Mouse (Mus musculus): ENCODE data around the gene Cyp2b19. TPM values are rescaled to one million over a fixed set of nuclear protein-coding genes. Genes with fewer than 3 reads are reported as not detected.
A peak's percentile ranks its signal among the peaks of the same experiment; 100 is the strongest.
"Not testable (repeated sequence)": the region's sequence is repeated elsewhere in the genome, so short reads cannot be mapped to it uniquely, and the experiment has no call there.

Cyp2b19 gene
- polyA plus RNA-seq, 1 experiment from 2014 or later: 0.07 TPM

DNA sequence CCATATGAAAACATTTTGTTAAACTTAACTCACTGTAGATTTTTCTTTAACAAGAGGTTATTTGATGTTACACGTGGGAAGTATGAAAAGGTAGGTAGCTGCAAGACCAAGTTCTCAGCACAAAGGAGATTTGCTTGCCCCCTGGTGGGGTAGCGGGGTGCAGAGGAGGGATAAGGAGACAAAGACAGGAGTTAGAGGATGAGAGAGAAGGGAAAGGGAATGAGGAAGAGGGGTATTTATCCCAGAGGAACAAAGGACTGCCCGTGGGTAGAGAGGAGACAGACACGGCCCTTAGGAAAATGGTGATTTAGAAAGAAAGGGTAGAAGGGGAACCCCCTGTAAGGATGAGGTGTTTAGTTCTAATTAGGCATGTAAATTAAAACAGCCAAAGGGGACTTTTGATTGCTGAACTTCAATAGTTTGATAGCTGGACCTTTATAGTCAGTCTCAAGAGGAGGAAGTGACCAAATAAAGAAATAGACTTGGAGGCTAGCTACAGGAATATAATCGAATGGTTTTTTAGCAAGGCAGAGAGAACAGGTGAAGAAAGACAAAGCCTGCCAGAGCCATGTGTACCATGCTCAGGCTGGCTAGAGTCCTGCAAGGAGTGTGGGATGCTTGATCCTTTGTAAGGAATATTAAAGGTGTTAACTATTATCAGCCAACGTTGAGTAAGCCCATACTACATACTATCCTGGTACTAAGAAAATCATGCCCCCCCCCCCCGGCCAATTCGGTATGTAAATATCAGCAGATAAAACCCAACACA lies 24.2 kb downstream of the Cyp2b19 start:
- no peak overlapping the region for H3K4me3 ChIP-seq

DNA sequence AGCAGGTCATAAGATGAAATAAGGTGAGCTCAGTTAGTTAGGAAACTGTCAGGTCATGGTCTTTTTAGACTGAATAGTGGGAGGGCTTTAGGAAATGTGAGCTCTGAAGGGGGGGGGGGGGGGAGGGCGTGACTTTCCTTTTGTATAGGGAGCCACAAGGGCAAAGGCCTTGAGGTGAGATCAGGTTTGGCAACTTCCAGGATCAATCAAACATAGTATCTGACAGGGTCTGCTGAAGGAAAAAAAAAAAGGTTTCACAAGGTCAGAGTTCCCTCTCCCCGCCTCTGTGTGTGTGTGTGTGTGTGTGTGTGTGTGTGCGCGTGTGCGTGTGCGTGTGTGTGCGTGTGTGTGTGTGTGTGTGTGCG lies 24.8 kb downstream of the Cyp2b19 start:
- WGBS: 27% methylated on average over 8 of the region's 8 CpGs
- Histone ChIP-seq H3K36me3 (no peaks in the 10 kb centered on the region), H3K27ac (peak overlapping the region; percentile 66; the same call in 1 of the 2 replicates), H3K9me3 (no peaks in the 10 kb centered on the region), H3K27me3 (ENCODE audit: insufficient read depth, poor library complexity, severe bottlenecking) (no peaks in the 10 kb centered on the region), H3K4me3 (no peak overlapping the region), H3K4me1 (replicated peaks) (peaks cover 8% of the 10 kb centered on the region)
- peak; percentile 5 for DNase-seq (ENCODE audit: low spot score)

More for the DNA sequence above, 24.2 kb downstream of the Cyp2b19 start:
- peak; percentile 10 for DNase-seq (ENCODE audit: low spot score)
- Histone ChIP-seq H3K9me3 (no peaks in the 10 kb centered on the region), H3K27ac (peak overlapping the region; percentile 66), H3K36me3 (no peaks in the 10 kb centered on the region), H3K27me3 (ENCODE audit: insufficient read depth, poor library complexity, severe bottlenecking) (no peaks in the 10 kb centered on the region), H3K4me1 (replicated peaks) (peaks cover 8% of the 10 kb centered on the region)
- WGBS: 14% methylated on average over 8 of the region's 8 CpGs

DNA sequence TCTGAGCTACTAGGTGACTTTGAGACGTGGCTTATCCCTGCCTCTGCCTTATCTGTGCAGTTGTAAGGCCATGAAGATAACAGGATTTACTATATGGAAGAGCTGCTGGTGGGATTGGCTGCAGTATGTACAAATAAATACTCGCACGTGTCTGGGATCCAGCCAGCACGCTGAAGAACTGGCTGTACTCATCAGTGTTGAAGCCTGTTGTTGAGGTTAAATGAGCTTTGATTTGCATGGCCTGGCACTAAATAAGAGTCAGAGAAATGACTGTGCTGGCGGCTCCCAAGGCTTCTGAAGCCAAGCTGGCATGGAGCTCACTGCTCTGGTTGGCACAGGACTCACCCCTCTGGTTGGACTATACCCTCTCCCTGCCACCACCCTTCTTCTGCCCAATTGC lies 26.2 kb downstream of the Cyp2b19 start:
- no peak overlapping the region for H3K27ac ChIP-seq
- WGBS: 82% methylated on average over 5 of the region's 5 CpGs
- no peak overlapping the region for H3K4me3 ChIP-seq
- no peak for DNase-seq (ENCODE audit: low spot score)
- no peaks in the 10 kb centered on the region for H3K36me3 ChIP-seq
- H3K4me1 ChIP-seq (replicated peaks): peaks cover 8% of the 10 kb centered on the region
- H3K27me3 ChIP-seq (ENCODE audit: insufficient read depth, poor library complexity, severe bottlenecking): no peaks in the 10 kb centered on the region
- no peaks in the 10 kb centered on the region for H3K9me3 ChIP-seq

DNA sequence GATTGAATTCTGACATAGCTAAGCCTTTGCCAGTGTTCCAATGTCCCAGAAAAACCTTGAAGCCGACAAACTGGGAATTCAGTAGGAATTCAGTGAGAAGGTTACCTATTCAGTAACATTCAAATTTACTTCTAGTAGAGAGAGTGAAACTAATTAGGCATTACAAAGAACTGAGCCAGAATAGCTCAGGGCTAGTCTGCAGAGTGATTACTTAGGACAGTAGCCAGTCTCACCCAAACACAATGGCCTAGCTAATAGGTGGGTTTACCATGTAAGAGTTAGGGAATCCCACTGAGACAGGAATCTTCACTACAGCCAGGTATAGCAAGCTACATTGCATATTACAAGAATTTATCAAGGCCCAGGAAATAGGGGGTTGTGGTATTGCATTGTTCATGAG lies 29.1 kb downstream of the Cyp2b19 start:
- H3K9me3 ChIP-seq; H3K4me3 ChIP-seq; H3K27ac ChIP-seq; H3K4me1 ChIP-seq (replicated peaks); H3K27me3 ChIP-seq (ENCODE audit: insufficient read depth, poor library complexity, severe bottlenecking); H3K36me3 ChIP-seq; DNase-seq (ENCODE audit: low spot score): not testable (repeated sequence)
- 76% methylated on average over 1 of the region's 1 CpGs for WGBS

DNA sequence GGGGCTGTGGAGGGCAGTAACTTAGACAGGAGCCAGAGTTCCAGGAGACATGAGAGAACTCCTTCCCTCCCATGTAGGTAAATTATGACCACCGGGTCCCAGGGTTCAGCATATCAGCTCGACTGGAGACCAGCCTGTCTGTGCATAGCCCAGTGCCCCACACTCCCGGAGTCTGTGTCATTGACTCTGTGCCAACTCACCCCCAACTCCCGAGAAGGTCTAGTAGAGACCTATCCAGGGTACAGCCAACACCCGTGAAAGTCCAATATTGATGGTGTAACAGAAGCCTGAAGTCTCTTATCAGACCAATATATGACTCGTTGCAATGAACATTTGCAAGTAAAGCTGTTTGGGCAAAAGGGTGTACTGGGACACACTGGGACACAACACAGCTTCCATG lies 33.0 kb downstream of the Cyp2b19 start:
- no peak for DNase-seq (ENCODE audit: low spot score)
- Histone ChIP-seq H3K27ac (no peak overlapping the region), H3K36me3 (no peaks in the 10 kb centered on the region), H3K4me1 (replicated peaks) (no peaks in the 10 kb centered on the region), H3K4me3 (no peak overlapping the region), H3K27me3 (ENCODE audit: insufficient read depth, poor library complexity, severe bottlenecking) (no peaks in the 10 kb centered on the region), H3K9me3 (peaks cover 3% of the 10 kb centered on the region; the same call in 1 of the 2 replicates)
- WGBS: 88% methylated on average over 6 of the region's 6 CpGs

DNA sequence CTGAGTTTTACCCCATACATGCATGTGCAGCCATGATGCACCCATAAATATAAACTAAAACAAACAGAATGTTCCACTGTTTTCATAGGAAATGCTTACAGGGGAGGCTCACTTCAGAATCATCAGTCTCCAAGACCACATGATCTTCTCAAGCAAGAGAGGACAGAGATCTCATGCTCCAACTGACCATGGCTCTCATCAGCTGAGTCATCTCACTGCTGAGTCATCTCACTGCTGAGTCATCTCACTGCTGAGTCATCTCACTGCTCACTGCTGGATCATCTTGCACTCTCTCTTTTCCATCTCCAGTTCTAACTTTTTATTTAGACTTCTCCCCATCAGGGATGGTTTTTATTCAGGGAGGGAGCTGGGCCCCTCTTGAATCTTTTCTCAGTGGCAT lies 43.2 kb downstream of the Cyp2b19 start:
- Histone ChIP-seq H3K9me3 (no peaks in the 10 kb centered on the region), H3K27ac (no peak overlapping the region), H3K36me3 (no peaks in the 10 kb centered on the region), H3K4me3 (no peak overlapping the region), H3K4me1 (replicated peaks) (no peaks in the 10 kb centered on the region), H3K27me3 (ENCODE audit: insufficient read depth, poor library complexity, severe bottlenecking) (no peaks in the 10 kb centered on the region)
- no peak for DNase-seq (ENCODE audit: low spot score)

DNA sequence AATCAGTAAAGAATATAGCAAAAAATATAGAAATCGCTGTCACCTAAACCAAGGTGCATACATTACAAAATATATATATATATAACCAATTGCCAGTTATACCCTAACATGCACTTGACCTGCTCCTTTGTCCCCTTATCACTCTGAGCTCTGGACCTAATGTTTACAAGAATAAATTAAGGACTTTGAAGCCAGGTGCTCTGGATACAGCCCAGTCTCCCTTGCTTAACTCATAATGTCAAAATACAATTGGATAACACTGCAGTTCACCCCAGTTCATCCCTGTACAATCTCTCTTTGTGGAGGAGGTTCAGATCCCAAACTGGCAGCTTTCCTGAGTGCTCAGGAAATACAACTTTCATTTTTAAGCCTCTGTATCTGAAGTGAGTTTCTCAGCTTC lies 44.1 kb downstream of the Cyp2b19 start:
- DNase-seq (ENCODE audit: low spot score): no peak
- H3K27me3 ChIP-seq (ENCODE audit: insufficient read depth, poor library complexity, severe bottlenecking): no peaks in the 10 kb centered on the region
- 82% methylated on average over 1 of the region's 1 CpGs for WGBS
- 0 out of 2 replicates have a peak, but pooled peaks cover 2% of the 10 kb centered on the region for H3K9me3 ChIP-seq
- H3K4me3 ChIP-seq: no peak overlapping the region
- H3K36me3 ChIP-seq: no peaks in the 10 kb centered on the region
- H3K4me1 ChIP-seq (replicated peaks): no peaks in the 10 kb centered on the region
- no peak overlapping the region for H3K27ac ChIP-seq

DNA sequence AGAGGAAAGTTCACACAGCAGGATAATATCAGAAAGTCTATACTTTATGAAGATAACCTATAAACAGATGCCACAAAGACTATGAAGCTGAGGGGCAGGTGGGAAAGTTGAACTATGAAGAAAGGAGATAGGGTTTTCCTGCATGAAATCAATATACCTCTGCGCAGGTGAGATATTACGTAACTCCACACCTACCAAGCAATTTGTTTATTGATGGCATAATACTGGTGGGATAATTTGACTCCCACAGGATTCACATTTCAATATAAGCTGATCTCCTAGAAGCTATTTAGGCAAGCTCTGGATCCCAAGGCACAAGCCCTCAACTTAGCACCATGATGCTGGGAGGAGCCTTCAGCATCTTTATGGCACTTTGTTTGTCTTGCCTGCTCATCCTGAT lies 51.6 kb downstream of the Cyp2b19 start, which contains the start of gene Cyp2g1:
Cyp2g1 (plus strand) TSS at position 301 of the 400 bp plus-strand sequence.
- 98% methylated on average over 2 of the region's 2 CpGs for WGBS
- Histone ChIP-seq H3K4me1 (replicated peaks) (no peaks in the 10 kb centered on the region), H3K4me3 (no peak within 1 kb of the TSS), H3K36me3 (no peaks in the 10 kb centered on the region), H3K27me3 (ENCODE audit: insufficient read depth, poor library complexity, severe bottlenecking) (no peaks in the 10 kb centered on the region), H3K9me3 (0 out of 2 replicates have a peak, but pooled peaks cover 2% of the 10 kb centered on the region), H3K27ac (no peak within 1 kb of the TSS)
- no peak for DNase-seq (ENCODE audit: low spot score)

Other genes starting within 250 kb of the Cyp2b19 start
- not detected in 2 replicates for gene Nlrp9a, start 222.1 kb upstream of the Cyp2b19 start, polyA plus RNA-seq (2016; fragmentation: Nextera tagmentation; extraction: Ambion mirVana)
- not detected in 2 replicates for gene Vmn1r185, start 138.7 kb upstream of the Cyp2b19 start, polyA plus RNA-seq (2016; fragmentation: Nextera tagmentation; extraction: Ambion mirVana)
- not detected in 2 replicates for gene Cyp2b23, start 70.7 kb upstream of the Cyp2b19 start, polyA plus RNA-seq (2016; fragmentation: Nextera tagmentation; extraction: Ambion mirVana)
- not detected in 2 replicates for gene Cyp2g1, start 51.8 kb downstream of the Cyp2b19 start, polyA plus RNA-seq (2016; fragmentation: Nextera tagmentation; extraction: Ambion mirVana)
- gene Cyp2a5, start 78.2 kb downstream of the Cyp2b19 start, polyA plus RNA-seq (2016; fragmentation: Nextera tagmentation; extraction: Ambion mirVana): not detected in 2 replicates
- not detected in 2 replicates for gene Cyp2a22, start 182.2 kb downstream of the Cyp2b19 start, polyA plus RNA-seq (2016; fragmentation: Nextera tagmentation; extraction: Ambion mirVana)

All from hindbrain, embryonic 10.5 days (tissue).